Mouse (Mus musculus) midbrain, postnatal 0 days (tissue): ENCODE data around the gene Eea1. TPM values are rescaled to one million over a fixed set of nuclear protein-coding genes. Genes with fewer than 3 reads are reported as not detected.
"Not testable (repeated sequence)": the region's sequence is repeated elsewhere in the genome, so short reads cannot be mapped to it uniquely, and the experiment has no call there.

Experiments
- ATAC-seq: fragments of 200-750 bp; cut with Nextera tagmentation; 2 replicates; pipeline ENCODE4 v1.8.0; 2017; ENCODE audit warnings: moderate number of reproducible peaks, mild to moderate bottlenecking, moderate TSS enrichment, moderate library complexity; ENCODE audit not compliant: low FRiP score
- DNase-seq: peaks from one replicate; pipeline ENCODE4 v3.0.0-alpha.2; 2015; ENCODE audit warnings: low spot score
- H3K27ac ChIP-seq: fragments of 300-500 bp; sonication (generic); 2 replicates; pipeline ENCODE4 v1.5.1; 2014; ENCODE audit warnings: low read depth, mild to moderate bottlenecking, low read length, mixed read lengths
- H3K27me3 ChIP-seq: fragments of 300-500 bp; sonication (generic); 2 replicates; pipeline ENCODE4 v1.6.1; 2014; ENCODE audit warnings: low read length, control low read depth, mixed read lengths; ENCODE audit not compliant: insufficient read depth
- H3K36me3 ChIP-seq: fragments of 300-500 bp; sonication (generic); 2 replicates; pipeline ENCODE4 v1.6.1; 2014; ENCODE audit warnings: low read length, control low read depth, mixed read lengths; ENCODE audit not compliant: insufficient read depth
- H3K4me1 ChIP-seq: fragments of 300-500 bp; sonication (generic); 2 replicates; pipeline ENCODE4 v1.6.1; 2014; ENCODE audit warnings: mild to moderate bottlenecking, control low read depth, antibody characterized with exemption, low read length, mixed read lengths; ENCODE audit not compliant: insufficient read depth
- H3K4me2 ChIP-seq: fragments of 300-500 bp; sonication (generic); 2 replicates; pipeline ENCODE4 v1.6.1; 2014; ENCODE audit warnings: low read depth, mild to moderate bottlenecking, low read length, mixed read lengths; ENCODE audit not compliant: poor library complexity, severe bottlenecking
- H3K4me3 ChIP-seq: fragments of 300-500 bp; sonication (generic); 2 replicates; pipeline ENCODE4 v1.5.1; 2014; ENCODE audit warnings: low read depth, mild to moderate bottlenecking, low read length, moderate library complexity
- H3K9ac ChIP-seq: fragments of 300-500 bp; sonication (generic); replicated peaks from 2 replicates; pipeline ENCODE4 v1.6.1; 2014; ENCODE audit warnings: mild to moderate bottlenecking, low read length, moderate library complexity, mixed read lengths; ENCODE audit not compliant: poor library complexity, severe bottlenecking
- H3K9me3 ChIP-seq: fragments of 300-500 bp; sonication (generic); 2 replicates; pipeline ENCODE4 v1.6.1; 2016; ENCODE audit warnings: low read length, control low read depth
- CTCF ChIP-seq: IDR thresholded peaks from 2 replicates; pipeline ENCODE4 v1.5.1; 2016; ENCODE audit warnings: antibody characterized with exemption, mild to moderate bottlenecking
- WGBS: fragments of 180-500 bp; shearing (Covaris S2); extraction: QIAGEN DNeasy Blood & Tissue Kit; methylation state at CpG from one replicate; pipeline ENCODE4 v1.1.7; 2014; 5-methylcytosine and 5-hydroxymethylcytosine counted together
- polyA plus RNA-seq: library from polyadenylated mRNA; unstranded; fragments of >200 nt; fragmentation: Nextera tagmentation; extraction: Ambion mirVana; gene quantifications from 2 replicates; pipeline ENCODE4 v1.2.1, GENCODE M21; 2015
- total RNA-seq: library from RNA; depleted of rRNA; stranded (reverse); fragments of >200 nt; gene quantifications from 2 replicates; pipeline ENCODE4 v1.2.3, GENCODE M21; 2014

Eea1 gene
- total and polyA plus RNA-seq, 2 experiments from 2014 or later, result 17.5 to 29.1 TPM

GRCm38 (mm10) chr10:95914434-95915174, 25.8 kb upstream of the Eea1 start:
- H3K9me3 ChIP-seq, result no peaks in the 10 kb centered on the region
- ATAC-seq, result no peak
- DNase-seq, result no peak
- no peak overlapping the region for H3K4me2 ChIP-seq
- H3K4me3 ChIP-seq, result no peak overlapping the region
- H3K4me1 ChIP-seq, result no peaks in the 10 kb centered on the region
- WGBS, result 89% methylated on average over 5 of the region's 5 CpGs
- no peak overlapping the region for H3K27ac ChIP-seq
- H3K27me3 ChIP-seq, result no peaks in the 10 kb centered on the region
- no peak for TF ChIP-seq CTCF
- H3K36me3 ChIP-seq, result no peaks in the 10 kb centered on the region
- no peak overlapping the region for H3K9ac ChIP-seq

- Histone ChIP-seq H3K4me2 (no peak overlapping the region), H3K9me3 (no peaks in the 10 kb centered on the region), H3K4me1 (no peaks in the 10 kb centered on the region), H3K36me3 (no peaks in the 10 kb centered on the region), H3K9ac (no peak overlapping the region), H3K27ac (no peak overlapping the region), H3K4me3 (no peak overlapping the region), H3K27me3 (no peaks in the 10 kb centered on the region)
- DNase-seq, result no peak
- ATAC-seq, result no peak
- no peak for TF ChIP-seq CTCF
- 68% methylated on average over 3 of the region's 3 CpGs for WGBS
Observed at GRCm38 (mm10) chr10:95918716-95919115, 21.7 kb upstream of the Eea1 start.

DNA sequence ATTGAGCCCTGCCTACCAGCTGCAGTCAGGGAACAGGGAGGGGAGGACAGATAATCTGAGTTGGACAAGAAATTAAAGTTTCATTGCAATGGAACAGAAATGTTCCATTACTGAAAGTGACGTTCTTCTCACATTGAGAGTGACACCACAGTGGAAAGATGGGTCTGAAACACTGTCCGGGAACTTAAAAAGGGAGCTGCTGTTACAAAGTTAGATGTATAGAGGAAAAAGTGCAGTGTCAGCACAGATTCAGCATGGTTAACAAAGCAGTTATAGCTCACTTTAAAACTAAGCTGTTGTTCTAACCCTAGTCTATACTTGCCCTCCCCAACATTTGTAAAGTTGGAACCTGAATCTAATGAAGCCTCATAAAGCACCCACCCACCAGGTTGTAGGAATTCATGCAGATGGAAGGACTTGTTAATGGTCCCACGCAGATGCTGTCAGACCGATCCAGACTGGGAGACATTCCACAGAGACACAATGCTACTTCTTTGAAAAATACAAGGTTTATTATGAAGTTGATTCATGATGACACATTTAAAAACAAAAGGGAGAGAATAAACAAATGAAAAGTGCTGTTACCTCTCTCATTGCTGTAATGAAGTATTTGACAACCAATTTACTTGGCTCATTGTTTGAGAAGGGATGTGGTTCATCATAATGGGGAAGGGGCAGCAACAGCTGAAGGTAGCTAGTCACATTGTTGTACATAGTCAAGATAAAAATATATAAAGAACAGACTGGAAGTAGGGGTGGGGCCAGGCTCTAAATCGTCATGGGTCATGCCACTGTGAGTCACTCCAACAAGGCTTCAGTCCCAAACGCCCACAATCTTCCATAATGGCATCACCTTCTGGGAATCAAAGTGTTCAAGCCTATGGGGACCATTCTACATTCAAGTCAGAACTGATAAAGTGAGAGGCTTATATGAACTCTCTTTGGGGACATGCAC, 16.9 kb upstream of the Eea1 start:
- Histone ChIP-seq H3K27ac (no peak overlapping the region), H3K4me2 (no peak overlapping the region), H3K27me3 (no peaks in the 10 kb centered on the region), H3K36me3 (no peaks in the 10 kb centered on the region), H3K9ac (no peak overlapping the region), H3K4me3 (no peak overlapping the region), H3K4me1 (no peaks in the 10 kb centered on the region), H3K9me3 (no peaks in the 10 kb centered on the region)
- ATAC-seq (no peak), DNase-seq (no peak)
- WGBS, result 87% methylated on average over 6 of the region's 6 CpGs
- TF ChIP-seq CTCF, result no peak

GRCm38 (mm10) chr10:95933631-95934030, 6.8 kb upstream of the Eea1 start:
- H3K27me3 ChIP-seq, ATAC-seq, H3K4me2 ChIP-seq, H3K9ac ChIP-seq, DNase-seq, H3K4me3 ChIP-seq, H3K27ac ChIP-seq, H3K4me1 ChIP-seq, H3K36me3 ChIP-seq, H3K9me3 ChIP-seq: not testable (repeated sequence)
- WGBS, result 93% methylated on average over 13 of the region's 13 CpGs

DNA sequence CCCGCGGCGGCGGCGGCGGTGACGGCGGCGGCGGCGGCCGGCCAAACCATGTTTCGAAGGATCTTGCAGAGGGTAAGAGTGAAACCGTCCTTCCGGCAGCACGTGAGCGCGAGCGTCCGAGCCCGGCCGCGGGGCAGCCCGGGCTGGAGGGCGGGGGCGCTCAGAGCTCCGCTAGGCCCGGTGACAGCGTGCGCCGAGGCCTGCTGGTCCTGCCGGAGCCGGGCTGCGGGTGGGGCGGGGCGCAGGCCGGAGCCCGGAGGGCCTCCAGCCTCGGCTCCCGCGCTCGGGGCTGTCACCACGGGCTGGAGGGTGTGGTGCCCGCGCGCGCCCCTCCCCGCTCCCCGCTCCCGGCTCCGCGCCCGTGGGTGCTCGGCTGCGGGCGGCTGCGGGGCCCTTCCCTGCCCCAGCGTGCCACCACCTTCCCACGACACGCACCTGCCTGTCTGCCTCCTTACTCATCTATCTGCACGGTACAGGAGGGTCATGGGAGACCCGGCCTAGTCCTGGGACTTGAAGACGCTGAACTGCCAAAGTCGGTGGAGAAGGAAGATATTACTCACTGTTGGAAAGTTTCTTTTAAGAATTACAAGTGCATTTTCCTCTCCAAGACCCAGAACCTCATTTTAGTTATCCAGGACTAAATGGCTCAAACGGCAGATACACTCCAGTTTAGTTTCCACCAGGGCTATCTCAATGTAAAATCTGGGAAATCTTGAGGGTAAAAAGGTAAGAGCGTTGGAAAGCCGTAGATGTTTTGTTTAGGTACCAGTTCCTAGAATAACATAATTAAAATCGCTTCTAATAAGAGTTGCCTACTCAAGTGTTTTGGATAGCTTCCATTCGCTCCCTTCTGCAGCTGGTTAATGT, 684 bp downstream of the Eea1 start:
- peak overlapping the region; percentile 81 for H3K9ac ChIP-seq
- peak overlapping the region; percentile 87 for H3K4me2 ChIP-seq
- WGBS, result 7% methylated on average over 44 of the region's 69 CpGs
- peak; percentile 77 for ATAC-seq
- no peaks in the 10 kb centered on the region for H3K9me3 ChIP-seq
- no peak for TF ChIP-seq CTCF
- peak overlapping the region; percentile 90 for H3K4me3 ChIP-seq
- H3K4me1 ChIP-seq, result peaks cover 11% of the 10 kb centered on the region
- no peaks in the 10 kb centered on the region for H3K27me3 ChIP-seq
- DNase-seq, result peak; percentile 20
- peak overlapping the region; percentile 89 for H3K27ac ChIP-seq
- H3K36me3 ChIP-seq, result no peaks in the 10 kb centered on the region
